Mouse (Mus musculus) heart, postnatal 14 days (tissue): Measurements from ENCODE around the gene Clk4. TPM values are rescaled to one million over a fixed set of nuclear protein-coding genes. Genes with fewer than 3 reads are reported as not detected.

Experiments used
- DNase-seq, 2 experiments: peaks; one replicate each; pipeline ENCODE4 v3.0.0; 2021 to 2022
- intact Hi-C: fragments of 180-260 bp; cut with DNase I; formaldehyde crosslinking; loops from one replicate; pipeline ENCODE4 v1.15.1; 2025
- long read RNA-seq, 2 experiments: library from polyadenylated mRNA; stranded (forward); transcript quantifications; one replicate each; pipeline ENCODE4 v2.0.0; 2021
- total RNA-seq, 2 experiments: library from RNA; stranded (reverse); gene quantifications; 2 replicates each; pipeline ENCODE4 v1.2.3; 2021

Clk4 gene
- 10 to 100 TPM; 47.8 to 59.2 TPM for total RNA-seq
- long read RNA-seq, experiment 1, transcript Clk4-201 (13 exons, 1,949 nt), result major isoform, 10 of 32 reads
- long read RNA-seq, experiment 1, partial matches to known transcripts, result 2 of 32 reads
- long read RNA-seq, experiment 1, other reads (novel, unspliced or antisense), result 17 of 32 reads
- long read RNA-seq, experiment 2, transcript Clk4-201 (13 exons, 1,949 nt), result major isoform, 5 of 30 reads
- long read RNA-seq, experiment 2, partial matches to known transcripts, result 0 of 30 reads
- long read RNA-seq, experiment 2, other reads (novel, unspliced or antisense), result 23 of 30 reads

DNA sequence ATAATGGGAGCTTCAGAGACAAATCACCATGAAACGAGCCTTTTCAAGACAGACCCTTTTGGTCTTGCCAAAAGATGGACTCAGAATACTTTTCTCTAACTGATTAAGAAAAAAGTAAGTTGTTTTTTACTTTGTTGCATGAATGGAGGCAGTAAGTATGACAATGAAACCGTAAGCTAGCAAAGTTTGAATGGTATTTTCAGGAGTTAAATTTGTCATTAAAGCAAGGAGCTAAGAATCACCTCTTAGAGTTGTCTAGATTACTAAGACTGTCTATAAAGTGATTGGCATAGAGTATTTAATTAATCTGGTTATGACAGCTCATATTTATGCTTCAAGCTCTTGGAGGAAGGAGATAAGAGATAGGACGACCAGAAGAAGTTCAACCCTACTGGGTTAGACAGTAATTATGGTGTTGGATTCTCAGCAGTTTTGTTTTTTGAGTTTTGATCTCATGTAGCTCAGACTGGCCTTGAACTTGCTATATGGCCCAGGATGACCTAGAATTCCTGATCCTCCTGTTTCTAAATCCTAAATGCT is at the start of gene Clk4:
Clk4 (plus strand) TSS at position 51 of the 540 bp plus-strand sequence.
- intact Hi-C loops, result loop anchor here (10.0 kb wide), 1 partner anchor 327 kb away; the partner anchor contains the start of gene Zfp354b
- no peak for DNase-seq

DNA sequence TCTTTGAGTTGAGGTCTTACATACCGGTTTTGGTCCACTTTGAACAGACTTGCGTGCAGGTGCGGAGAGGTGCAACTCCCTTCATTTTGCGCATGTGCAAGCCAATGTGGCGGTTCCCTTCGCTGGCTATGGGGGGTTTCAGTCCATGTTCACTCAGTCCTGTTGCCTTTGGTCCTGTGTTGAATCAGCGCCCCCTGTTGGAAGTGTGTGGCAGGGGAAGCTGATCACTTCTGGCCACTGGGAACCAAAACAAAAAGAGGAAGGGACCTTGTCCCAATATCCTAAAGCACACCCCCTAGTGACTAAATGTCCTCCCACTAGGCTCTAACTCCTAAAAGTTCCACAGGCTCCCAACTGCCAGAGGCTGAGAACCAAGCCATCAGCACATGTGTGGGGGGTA is 47.5 kb upstream of the Clk4 start:
- intact Hi-C loops, result no loop called here
- no peak for DNase-seq

DNA sequence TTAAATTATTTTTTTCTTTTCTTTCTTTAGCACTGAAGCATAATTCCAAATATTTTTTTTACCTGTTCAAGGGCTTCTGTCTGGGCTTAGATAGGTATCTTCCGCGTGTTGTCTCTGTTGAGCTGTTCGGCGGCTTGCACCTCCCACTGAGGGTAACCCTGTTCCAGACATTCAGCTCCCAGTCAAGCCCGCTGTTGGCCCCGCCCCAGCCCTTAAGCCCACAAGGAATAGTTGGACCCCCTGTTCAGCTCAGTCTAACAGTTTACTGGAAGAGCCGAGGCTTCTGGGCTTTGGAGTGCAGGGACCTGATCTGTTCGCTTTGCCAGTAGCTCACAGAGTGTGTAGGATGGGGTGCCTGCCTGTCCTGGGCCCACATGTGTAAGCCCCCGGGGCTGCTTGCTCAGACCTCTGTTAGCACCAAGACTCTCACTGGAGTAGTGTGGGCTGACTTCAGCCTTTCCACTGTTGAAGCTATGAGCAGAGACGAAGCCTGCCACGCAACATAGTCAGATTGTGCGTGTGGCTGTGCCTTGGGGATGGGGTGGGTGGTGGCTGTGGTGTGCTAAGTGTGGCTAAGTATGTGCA is 42.0 kb upstream of the Clk4 start:
- DNase-seq, result no peak
- intact Hi-C loops, result no loop called here

DNA sequence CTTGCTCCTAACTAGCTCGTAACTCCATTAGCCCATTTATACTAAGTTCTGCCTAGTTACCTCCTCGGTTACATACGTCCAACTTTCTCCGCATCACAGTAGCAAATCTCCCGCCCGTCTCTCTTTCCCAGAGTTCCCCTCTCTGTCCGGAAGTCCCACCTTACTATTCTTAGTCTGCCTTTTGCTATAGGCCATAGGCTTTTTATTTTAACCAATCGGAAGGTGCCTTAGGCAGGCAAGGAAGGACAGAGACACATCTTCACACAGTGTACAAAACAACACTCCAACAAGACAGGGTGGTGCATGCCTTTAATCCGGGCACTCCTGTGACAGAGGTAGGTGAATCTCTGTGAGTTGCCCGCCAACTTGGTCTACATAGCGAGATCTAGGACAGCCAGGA is 41.2 kb upstream of the Clk4 start, which contains the start of gene Gm12569:
Gm12569 (plus strand) TSS at position 166 of the 400 bp plus-strand sequence.
- intact Hi-C loops, result no loop called here
- DNase-seq, result no peak

DNA sequence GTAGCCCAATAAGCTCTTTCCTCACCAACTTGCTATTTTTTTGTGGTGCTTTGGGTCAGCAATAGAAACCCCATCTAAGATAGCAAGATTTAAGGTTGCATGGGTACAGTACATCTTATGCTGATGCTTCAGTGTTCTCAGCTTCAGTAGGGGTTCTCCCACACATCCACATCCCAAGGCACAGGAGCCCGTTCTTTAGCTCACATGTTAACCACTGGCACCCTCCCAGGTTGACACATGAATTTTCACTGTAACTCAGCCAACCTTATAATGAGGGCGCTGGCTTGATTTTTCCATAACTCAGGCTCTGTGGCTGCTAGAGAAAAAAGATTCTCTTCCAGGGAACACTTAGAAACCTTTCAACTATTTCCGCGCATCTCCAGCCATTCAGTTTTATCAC is 34.4 kb upstream of the Clk4 start:
- intact Hi-C loops, result no loop called here
- DNase-seq, result no peak

DNA sequence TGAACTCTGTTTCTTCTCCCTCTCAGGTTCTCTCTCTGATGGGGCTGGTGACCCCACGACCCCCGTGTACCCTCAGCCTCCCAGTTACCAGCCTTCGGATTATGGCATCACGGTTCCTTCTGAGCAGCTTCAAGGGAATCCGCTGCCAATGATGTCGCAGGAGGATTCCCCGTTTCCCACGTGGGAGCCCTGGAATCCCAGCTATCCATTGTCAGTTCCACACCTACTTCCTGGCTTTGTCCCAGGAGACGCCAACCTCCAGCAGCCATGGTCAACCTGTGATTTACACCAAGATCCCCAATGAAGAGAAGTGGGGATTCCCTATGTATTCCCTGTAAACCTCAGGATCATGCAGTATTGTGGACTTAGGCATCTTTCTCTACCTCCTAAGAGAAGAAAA is 26.9 kb upstream of the Clk4 start:
- intact Hi-C loops, result no loop called here
- no peak for DNase-seq

DNA sequence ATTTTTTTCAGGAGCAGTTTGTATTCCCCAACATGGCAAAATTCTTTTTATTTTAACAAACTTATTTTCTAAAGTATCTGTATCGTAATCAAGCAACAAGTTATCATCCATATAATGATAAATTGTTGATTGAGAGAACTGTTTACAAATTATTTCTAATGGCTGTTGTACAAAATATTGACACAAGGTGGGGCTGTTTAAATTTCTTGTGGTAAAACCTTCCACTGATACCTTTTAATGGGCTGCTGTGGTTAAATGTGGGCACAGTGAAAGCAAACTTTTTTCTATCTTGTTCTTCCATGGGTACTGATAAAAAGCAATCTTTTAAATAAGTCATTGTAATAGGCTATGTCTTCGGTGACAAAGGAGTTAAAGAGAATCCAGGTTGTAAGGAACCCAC is 18.6 kb upstream of the Clk4 start:
- intact Hi-C loops, result no loop called here
- DNase-seq, result no peak

DNA sequence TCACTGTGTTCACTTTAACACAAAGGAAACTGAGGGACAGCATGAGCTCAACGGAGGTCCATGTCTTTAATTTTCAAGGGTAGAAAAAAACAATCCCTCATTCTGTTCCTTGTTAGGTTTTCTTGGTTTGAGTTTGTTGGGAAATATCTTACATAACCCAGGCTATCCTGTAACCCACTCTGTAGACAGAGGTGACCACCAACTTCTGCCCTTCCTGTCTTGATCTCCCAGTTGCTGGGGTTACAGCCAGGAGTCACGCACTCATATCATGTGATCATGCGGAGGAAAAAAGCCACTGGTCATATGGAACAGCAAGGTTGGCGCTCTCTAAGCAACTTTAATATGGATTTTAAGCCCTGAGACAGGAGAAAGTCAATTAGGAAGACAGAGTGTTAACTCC is 4.5 kb upstream of the Clk4 start:
- no peak for DNase-seq
- intact Hi-C loops, result no loop called here

DNA sequence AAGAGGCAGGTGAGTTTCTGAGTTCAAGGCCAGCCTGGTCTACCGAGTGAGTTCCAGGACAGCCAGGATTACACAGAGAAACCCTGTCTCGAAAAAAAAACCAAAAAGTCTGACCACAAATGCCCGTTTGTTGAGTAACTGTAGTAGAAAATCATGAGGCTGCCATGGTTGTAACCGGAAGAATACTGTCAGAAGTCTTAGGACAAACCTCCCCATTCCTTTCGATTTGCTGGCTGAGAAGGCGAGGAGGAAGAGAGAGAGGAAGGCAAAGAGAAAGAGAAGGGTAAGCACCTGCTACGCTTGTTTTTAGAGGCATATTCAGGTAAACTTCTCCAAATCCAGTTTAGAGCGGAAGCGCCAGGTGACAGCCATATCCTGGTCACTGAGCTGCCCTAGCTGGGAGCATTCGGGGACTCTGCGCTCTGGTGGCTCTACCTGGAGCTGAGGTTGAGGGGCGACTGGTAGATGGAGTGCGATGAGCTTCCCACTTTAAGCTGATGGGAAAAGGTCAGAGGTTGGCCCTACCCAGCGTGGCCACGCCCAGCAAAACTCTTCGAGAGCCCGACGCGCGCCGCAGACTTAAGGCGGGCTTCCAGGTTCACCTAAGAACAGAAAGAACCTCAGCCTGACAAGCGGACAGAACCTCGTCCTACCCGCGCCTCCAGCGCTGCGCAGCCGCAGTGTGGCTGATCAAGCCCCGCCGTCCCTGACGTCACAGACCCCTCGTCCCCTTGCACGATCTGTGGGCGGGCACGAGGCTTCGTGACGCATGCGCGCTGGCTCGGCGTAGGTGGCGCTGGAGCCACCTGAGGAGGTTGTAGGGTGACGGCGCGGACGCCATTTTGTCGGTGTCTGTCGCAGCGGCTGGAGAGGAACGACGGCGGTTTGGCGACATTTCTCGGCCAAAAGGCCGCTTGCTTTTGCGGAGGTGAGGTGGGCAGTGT is 1.1 kb downstream of the Clk4 start, which contains the start of gene BC049762:
BC049762 (minus strand) TSS at position 705 of the 944 bp plus-strand sequence.
- intact Hi-C loops, result loop anchor here (10.0 kb wide), 1 partner anchor 328 kb away; the partner anchor contains the start of gene Zfp354b
- DNase-seq, result peak; percentile 99

DNA sequence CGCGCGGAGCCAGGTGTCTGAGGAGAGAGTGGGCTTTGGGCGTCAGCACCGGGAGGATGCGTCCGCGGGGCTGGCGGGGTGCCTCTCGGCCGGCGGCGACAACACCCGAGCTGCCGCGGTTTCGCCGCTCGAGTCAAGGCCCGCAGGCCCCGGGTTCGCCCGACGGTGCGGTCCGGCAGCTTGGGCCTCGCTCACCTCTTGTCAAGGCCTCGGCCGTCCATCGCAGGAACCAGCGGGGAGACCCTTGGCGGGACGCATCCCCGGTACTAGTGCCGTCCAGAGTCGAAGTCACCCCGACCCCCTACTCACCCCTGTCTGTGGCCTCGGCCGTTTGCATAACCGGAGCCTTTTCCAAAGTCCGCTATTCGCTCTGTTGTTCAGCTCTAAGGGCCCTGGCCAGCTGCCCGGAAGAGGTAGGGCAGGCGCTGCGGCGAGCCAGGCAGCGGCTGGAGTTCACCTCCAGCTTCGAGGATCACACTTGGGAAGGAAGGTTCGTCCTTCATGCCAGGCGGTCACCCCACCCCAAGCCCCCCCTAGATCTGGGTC is 1.8 kb downstream of the Clk4 start:
- intact Hi-C loops, result loop anchor here (10.0 kb wide), 1 partner anchor 329 kb away; the partner anchor contains the start of gene Zfp354b
- peak; percentile 75 to 79 for DNase-seq

DNA sequence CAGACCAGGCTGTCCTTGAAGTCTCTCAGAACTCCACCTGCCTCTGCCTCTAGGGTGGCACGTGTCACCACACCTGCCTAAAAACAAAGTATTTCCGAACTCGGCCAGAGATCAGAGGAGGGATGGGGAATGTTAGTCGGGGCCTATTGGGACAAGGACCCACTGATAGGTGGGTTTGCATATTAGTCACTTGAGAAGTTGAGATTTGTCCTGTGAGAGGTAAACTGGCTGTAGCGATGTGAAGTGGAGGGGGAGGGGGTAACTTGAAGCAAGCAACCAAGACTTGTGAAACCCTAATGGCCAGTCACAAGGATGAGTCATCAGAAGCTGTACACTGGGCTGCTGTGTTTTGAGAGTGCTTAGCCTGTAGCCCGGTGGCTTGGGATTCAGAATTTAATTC is 2.8 kb downstream of the Clk4 start:
- intact Hi-C loops, result loop anchor here (10.0 kb wide), 1 partner anchor 330 kb away; the partner anchor contains the start of gene Zfp354b

DNA sequence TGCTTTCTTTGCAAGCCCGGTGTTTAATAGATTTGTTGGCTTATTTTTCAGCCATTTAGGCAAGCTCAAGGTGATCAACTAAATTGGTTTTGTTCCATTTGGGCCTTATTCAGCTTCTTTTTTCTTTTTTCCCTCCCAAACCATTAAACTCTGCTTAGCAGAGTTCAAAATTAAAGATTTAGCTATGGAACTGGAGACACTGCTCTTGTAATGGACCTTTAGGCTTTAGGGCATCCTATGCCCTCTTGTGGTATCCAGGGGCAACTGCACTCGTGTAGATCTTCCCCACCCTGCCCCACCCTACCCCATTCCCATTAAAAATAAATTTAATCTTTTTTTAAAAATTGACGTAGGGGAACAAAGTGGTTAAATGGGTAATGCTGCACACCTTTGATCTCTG is 3.8 kb downstream of the Clk4 start:
- intact Hi-C loops, result loop anchor here (10.0 kb wide), 1 partner anchor 331 kb away; the partner anchor contains the start of gene Zfp354b
- DNase-seq, result peak in 1 of 2 experiments; percentile 21

More for the DNA sequence above, 2.8 kb downstream of the Clk4 start:
- DNase-seq, result peak; percentile 8 to 12

DNA sequence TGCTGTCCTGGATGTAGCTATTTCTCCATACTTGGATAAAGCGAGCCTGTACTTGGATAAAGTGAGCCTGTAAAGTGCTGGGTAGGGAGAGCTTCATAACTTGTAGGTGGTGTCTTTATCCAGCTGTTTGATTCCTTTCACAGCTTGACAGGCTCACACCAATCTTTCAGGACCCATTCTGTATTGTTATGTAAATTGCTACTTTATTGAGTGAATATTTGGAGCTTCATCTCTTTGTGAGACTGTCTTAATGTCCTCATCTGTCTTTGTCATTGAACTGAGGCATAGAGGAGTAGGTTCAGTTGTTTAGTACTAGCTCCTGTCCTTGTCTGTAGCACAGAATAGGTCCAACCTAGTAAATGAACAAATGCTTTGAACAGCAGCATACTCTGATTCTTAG is 12.9 kb downstream of the Clk4 start:
- no peak for DNase-seq
- intact Hi-C loops, result no loop called here

DNA sequence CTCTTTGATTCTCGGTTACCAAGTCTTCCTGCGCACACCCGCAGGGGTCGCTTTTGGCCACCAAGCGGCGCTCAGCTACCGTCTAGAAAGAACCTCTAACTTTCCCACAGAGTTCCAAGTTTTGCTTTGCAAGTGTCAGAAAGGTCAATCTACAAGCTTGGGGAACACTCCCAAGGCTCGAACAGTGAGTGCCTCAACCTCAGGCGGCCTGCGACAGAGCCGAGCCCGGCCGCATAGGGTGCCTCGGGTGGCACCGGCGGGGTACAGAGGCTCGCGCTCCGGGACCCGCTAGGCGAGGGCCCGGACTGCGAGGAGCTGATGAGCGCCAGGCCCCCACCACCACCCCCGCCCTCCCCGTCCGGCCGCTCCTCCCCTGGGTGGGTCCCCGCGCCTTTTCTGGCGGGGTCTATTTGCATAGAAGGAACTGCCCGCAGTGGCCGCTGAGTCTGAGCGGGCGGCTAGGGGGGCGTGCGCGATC is 28.1 kb downstream of the Clk4 start, which contains the start of gene Col23a1:
Col23a1 (plus strand) TSS at position 357 of the 478 bp plus-strand sequence.
- peak; percentile 79 to 83 for DNase-seq

DNA sequence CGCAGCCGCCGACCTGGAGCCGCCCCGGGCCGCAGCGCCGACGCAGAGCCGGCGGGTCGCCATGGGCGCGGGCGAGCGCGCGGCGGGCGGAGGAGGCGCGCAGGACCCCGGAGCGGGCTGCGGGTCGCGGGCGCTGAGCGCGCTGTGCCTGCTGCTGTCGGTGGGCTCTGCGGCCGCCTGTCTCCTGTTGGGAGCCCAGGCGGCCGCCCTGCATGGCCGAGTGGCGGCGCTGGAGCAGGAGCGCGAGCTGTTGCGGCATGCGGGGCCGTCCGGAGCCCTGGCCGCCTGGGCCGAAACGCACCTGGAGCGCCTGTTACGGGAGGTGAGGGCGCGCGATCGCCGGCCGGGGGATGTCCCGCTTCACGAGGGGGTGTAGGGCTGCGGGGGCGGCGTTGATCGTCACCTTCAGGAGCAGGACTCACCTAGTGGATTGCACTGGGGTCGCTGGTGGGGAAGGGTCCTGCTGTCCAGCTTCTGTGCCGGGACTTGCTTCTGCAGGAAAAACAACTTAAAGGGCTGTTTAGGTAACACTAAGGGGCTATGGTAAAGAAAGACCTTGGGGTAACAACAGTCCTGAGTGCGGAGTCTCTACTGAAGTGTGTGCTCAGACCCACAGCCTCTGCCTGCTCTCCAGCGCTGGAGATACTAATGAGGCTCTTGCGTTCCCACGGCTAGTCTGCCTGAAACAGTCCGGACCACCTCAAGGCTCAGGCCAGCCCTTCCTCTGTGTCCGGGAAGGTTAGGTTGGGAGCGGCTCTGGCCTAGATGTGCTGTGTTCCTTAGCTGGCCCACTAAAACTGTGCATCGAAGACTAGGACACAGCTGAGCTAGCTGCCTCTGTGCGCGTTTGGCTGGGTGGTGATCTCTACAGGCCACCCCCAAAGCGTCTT is 28.8 kb downstream of the Clk4 start:
- DNase-seq, result peak; percentile 9 to 70
- intact Hi-C loops, result no loop called here

More for the DNA sequence above, 28.1 kb downstream of the Clk4 start, which contains the start of gene Col23a1:
- intact Hi-C loops, result loop anchor here (1.0 to 10.0 kb wide), 3 partner anchors 157 to 395 kb away; partner anchors contain the start of gene 0610009B22Rik

DNA sequence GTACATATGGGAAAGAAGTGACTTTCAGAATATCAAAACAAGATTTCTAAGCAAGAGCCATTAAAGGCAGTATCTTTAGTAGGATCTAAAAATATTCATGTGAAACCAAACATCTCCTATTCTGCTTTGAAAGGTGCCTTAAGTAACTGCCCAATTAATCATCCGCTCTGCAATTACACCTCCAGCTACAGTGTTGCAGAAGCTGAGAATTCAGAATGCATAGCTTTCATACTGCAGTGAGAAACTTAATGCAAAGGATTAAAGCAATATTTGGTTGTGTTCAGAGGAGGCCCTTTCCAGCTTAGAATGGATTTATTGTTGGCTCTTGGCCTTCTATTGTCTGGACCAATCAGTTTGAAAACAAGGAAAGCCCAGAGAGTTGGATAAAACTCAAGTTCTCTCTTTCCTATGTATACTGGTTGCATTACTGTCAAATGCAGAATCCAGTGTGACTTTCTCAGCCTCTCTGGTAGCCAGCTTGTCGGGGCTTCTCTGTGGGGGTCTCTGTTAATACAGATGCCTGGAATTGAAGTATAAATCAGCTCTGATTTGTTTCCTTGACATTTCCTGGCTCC is 32.5 kb downstream of the Clk4 start:
- DNase-seq, result no peak
- intact Hi-C loops, result no loop called here

DNA sequence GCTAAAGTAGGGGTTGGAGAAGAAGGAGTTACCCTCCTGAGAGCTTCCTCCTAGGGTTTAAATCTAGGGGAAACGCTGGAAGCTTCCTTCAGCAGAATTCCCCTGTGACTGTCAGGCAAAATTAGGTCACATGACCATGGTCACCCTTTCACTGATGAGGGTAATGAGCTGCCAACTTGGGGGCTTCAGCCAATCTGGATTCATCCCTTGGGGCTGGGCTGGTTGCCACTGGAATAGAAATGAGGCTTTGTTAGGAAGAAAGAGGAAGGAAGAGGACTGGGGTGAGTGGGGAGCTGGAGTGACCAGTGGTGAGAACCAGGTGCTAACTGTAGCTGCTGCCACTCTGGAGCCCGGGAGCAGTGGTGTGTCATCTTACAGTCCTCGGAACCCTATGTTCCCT is 34.2 kb downstream of the Clk4 start:
- DNase-seq, result no peak
- intact Hi-C loops, result no loop called here

DNA sequence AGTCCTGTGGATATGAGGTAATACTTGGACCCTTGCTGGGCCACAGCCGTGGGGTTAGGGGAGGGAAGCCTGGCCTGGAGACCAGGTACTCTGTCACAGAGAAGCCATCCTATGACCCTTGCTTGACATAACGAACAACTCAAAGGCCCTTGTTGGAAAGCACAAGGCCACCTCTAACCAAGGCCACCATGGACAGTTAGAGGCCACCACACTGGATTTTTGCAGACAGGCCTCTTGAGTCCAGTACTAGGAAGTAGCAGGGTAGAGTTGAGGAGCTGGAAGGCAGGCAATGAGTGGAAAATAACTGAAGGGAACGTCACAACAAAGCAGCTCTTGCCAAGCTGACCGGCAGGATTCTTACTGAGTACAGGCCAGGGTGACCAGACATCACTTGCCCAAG is 37.2 kb downstream of the Clk4 start:
- intact Hi-C loops, result no loop called here
- DNase-seq, result no peak
